Mouse (Mus musculus): ENCODE data around the gene Fam89a. TPM values are rescaled to one million over a fixed set of nuclear protein-coding genes. Genes with fewer than 3 reads are reported as not detected.
A peak's percentile ranks its signal among the peaks of the same experiment; 100 is the strongest.

Fam89a gene
- total RNA-seq (2021) = under 1 TPM; 0.48 to 0.95 TPM

- DNase-seq = peak in 1 of 2 experiments; percentile 3
Observed at GRCm38 (mm10) chr8:124751709-124752173, at the start of gene Fam89a. Gene Fam89a, minus strand, starts transcription at chr8:124751832.

DNA sequence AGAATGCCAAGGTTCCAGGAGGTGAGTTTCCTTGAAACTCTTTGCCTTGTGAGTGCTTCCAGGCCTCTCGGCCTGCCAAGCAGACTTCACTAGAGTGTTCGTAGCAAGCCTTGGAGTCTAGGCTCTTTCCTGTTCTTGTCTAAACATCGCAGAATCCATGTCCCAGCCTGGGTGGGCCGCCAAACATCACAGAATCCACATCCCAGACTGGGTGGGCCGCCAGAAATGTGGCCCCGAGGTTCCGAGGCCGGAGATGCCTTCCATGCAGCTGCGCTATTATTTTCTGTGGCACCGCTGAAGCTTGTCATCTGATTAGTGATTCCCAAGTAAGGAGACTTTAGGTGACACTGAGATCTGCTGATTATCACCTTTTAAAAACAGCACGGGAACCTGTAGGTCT lies 48.9 kb upstream of the Fam89a start:
- no peak for DNase-seq

GRCm38 (mm10) chr8:124795781-124796488 lies 44.3 kb upstream of the Fam89a start:
- no peak for DNase-seq

DNA sequence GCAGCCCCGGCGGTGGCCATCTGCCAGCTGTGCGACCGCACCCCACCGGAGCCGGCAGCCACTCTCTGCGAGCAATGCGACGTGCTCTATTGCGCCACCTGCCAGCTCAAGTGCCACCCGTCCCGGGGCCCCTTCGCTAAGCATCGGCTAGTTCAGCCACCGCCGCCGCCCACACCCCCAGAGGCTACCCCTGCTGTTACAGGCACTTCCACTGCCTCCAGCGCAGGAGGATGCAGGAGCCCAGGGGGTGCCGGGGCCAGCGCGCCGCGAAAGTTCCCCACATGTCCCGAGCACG lies 42.8 kb upstream of the Fam89a start:
- DNase-seq = peak; percentile 75 to 80

DNA sequence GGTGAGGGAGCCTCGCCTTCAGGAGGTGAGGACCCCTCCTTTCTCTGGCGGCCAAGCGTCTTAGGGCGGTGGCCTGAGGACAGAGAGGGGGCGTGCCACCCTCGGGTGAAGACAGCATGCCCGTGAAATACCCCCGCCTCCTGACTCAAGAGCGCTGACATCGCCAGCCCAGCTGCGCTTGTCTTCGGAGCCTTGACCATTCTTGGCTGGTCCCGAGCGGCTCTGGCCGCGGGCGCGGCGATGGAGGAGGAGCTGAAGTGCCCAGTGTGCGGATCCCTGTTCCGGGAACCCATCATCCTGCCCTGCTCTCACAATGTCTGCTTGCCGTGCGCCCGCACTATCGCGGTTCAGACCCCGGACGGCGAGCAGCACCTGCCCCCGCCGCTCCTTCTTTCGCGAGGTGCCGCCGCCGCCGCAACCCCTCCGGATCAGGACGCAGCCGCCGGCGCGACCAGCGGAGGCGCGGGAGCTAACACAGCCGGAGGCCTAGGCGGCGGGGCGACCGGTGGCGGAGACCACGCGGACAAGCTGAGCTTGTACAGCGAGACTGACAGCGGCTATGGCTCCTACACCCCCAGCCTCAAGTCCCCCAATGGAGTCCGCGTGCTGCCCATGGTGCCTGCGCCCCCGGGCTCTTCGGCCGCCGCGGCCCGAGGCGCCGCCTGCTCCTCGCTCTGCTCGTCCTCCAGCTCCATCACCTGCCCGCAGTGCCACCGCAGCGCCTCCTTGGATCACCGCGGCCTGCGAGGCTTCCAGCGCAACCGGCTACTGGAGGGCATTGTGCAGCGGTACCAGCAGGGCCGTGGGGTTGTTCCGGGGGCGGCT lies 42.2 kb upstream of the Fam89a start:
- DNase-seq = peak in 1 of 2 experiments; percentile 31

- peak; percentile 74 to 79 for DNase-seq
Observed at GRCm38 (mm10) chr8:124793172-124793651, 41.6 kb upstream of the Fam89a start.

DNA sequence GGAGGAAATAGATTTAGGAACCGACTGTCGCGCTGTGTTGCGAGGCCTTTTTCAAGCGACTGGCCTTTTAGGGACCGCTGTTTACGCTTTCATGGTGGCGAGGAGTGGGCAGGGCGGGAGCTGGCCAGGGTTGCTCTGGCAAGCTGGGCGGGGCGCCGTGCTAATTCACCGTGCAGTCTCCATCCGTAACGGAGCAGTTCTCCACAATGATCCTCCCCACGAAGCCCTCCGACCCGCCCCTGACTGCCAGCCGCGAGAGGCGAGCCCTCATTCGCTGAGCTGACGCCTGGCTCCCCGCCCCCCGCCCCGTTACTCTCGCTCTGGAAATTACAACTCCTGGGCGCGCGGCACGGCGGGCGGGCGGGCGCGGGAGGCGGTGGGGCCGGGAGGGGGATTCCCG lies 41.1 kb upstream of the Fam89a start, which contains the start of gene Trim67:
Gene Trim67, plus strand, starts transcription at position 385 of the 400 bp plus-strand sequence.
- peak; percentile 46 to 54 for DNase-seq

DNA sequence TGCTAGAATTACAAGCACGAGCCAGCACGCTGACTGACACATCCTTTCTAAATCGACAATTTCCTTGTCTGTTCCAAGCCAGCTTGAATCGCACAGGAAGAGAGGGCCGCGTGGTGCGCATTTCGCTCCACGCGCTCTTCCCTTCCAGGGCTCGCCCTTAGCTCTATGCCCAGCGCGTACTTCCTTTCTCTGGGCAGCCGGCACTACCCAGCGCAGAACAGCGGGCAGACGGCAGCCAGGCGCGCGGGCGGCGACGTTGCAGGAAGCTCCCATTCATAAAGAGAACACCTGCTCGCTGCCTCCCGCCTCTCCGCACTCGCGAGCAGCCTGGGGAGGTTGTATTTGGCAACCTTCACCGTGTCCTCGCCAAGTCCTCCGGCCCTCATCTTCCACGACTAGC lies 40.6 kb upstream of the Fam89a start:
- peak; percentile 50 to 62 for DNase-seq

DNA sequence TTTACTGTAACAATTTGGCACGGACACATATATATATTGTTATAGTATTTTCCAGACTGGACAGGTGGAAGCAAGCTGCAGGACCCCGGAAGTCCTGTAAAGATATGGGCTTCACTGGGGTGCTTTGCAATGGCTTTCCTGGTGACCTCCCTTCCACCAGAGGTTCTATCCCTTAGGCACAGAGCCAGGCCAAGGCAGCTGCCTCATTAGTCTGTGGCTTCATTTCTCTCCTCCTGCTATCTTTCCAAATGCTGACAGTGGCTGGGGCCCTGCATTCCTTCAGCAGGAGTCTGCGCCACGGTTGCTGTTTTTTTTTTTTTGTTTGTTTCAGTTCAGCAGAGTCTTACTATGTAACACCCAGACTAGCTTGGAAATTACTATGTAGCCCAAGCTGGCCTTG lies 40.1 kb upstream of the Fam89a start:
- no peak for DNase-seq

- DNase-seq = no peak
Observed at GRCm38 (mm10) chr8:124790676-124791075, 39.0 kb upstream of the Fam89a start.

- DNase-seq = peak; percentile 19 to 42
Observed at GRCm38 (mm10) chr8:124784613-124785012, 33.0 kb upstream of the Fam89a start.

- no peak for DNase-seq
Observed at GRCm38 (mm10) chr8:124783228-124783627, 31.6 kb upstream of the Fam89a start.

GRCm38 (mm10) chr8:124782431-124782830 lies 30.8 kb upstream of the Fam89a start:
- no peak for DNase-seq

GRCm38 (mm10) chr8:124780236-124780635 lies 28.6 kb upstream of the Fam89a start:
- DNase-seq = no peak

GRCm38 (mm10) chr8:124775695-124776094 lies 24.1 kb upstream of the Fam89a start:
- DNase-seq = peak; percentile 56 to 59

DNA sequence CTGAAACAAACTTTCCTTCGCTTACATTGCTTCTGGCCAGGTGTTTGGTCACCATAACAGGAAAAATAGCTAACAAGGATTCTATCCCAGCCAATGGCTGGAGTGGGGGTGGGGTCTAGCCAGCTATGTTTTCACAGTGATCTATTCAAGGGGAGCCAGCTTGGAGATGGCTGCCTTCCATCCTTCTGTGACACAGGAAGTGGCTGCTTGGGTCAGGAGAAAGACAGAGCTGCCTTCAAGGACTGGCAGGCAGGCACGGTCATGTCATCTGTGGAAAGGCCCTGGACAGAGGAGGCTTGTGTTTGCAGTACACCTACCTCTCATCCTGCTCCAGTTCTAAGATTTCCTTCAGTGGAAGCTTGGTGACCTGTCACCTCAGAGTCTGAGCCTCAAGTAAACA lies 20.8 kb upstream of the Fam89a start:
- peak; percentile 16 to 30 for DNase-seq

GRCm38 (mm10) chr8:124763061-124763460 lies 11.4 kb upstream of the Fam89a start:
- DNase-seq = no peak

GRCm38 (mm10) chr8:124758544-124758943 lies 6.9 kb upstream of the Fam89a start:
- DNase-seq = no peak

DNA sequence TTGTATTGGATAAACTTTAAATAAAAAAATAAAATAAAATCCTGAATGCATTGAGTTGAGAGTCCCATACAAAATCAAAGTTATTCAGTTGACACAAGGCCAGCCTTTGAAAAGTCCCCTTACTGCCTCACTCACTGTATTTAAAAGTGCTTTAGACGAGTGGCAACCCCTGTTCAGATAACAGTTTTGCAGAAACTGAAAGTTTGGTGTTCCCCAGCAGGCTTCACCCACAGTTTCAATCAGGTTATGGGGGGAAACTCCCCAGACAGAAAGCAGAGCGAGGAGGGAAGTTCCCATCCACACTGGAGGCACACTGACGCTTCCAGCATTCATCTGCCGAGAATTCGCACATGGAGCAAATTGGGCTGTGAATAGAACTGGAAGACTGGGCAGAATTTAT lies 5.0 kb upstream of the Fam89a start:
- no peak for DNase-seq

- DNase-seq = no peak
Observed at GRCm38 (mm10) chr8:124756153-124756552, 4.5 kb upstream of the Fam89a start.

GRCm38 (mm10) chr8:124755481-124755880 lies 3.8 kb upstream of the Fam89a start:
- no peak for DNase-seq

DNA sequence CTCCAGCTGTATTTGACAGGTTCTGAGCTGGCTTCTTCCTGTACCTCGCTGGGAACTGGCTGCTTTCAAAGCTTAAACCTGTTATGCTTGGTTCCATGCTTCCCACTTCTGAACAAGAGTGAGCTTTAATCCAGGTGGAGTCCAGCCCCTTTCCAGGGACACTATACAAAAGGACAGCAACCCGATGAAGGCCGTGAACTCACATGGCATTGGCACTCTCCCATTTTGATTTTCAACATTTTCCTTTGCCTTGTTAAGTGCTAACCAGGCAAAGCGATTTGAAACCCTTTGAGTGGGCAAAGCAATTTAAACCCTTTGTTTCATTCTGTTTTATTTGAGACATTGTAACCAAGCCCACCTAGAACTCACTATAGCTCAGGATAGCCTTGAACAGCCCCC lies 3.2 kb upstream of the Fam89a start:
- DNase-seq = no peak

DNA sequence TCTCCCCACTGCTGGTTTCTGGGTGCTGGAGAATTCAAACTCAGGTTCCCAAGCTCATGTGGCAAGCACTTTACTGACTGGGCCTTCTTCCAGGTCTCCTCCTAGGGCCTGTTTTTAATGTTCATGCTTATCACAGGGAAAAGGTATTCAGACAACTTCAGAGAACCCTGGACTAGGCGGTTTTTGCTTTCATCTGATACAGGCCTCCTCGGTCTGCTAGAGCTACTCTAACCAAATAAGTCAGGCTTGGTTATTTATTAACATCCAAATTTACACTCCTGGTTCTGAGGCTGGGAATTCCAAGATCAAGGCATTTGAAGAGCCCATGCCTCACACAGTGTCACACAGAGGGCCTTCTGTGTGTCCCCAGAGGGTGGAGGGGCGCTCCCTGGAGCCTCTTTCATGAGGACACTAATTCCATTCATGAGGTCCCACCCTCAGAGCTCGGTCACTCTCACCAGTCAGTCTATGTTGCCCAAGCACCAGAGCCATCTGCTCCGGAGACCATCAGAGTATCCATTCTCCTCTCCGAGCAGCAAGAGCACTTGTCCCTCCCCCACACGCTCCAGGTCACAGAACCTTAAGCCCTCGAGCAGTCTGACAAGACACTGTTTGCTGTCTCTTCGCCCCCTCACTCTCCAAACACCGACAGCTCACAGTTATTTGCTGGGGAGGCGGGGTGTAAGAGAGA lies 2.6 kb upstream of the Fam89a start:
- DNase-seq = peak; percentile 18 to 23
